ENCODE assay signal across 36 mouse cellular contexts in genomic region chr17:17678781-17679180, GRCm38 (mm10). TPM values are rescaled to one million over a fixed set of nuclear protein-coding genes. Genes with fewer than 3 reads are reported as not detected.
"Had no signal": no experiment of that assay in that cellular context is flagged by ENCODE, and none has a peak within 500 bp of the region (broad histone marks: within the 10 kb centered on the region; RNA-seq: fewer than 3 reads in every experiment).

No protein-coding gene starts in this region.

- H3K27me3 ChIP-seq: heart, embryonic 12.5 days; hindbrain, embryonic 13.5 days; hindbrain, embryonic 15.5 days; intestine, embryonic 15.5 days; limb, embryonic 12.5 days; liver, embryonic 13.5 days had no signal

- H3K4me1 ChIP-seq: heart, embryonic 10.5 days; heart, embryonic 12.5 days; hindbrain, embryonic 10.5 days; hindbrain, embryonic 13.5 days; hindbrain, embryonic 15.5 days; intestine, embryonic 15.5 days; limb, embryonic 10.5 days; limb, embryonic 12.5 days; liver, embryonic 13.5 days had no signal

- H3K27ac ChIP-seq: gastrocnemius, adult 2 months; heart, embryonic 10.5 days; hindbrain, embryonic 10.5 days; hindbrain, embryonic 13.5 days; hindbrain, embryonic 15.5 days; intestine, embryonic 15.5 days; layer of hippocampus, adult 2 months; left cerebral cortex, adult 2 months; limb, embryonic 10.5 days; limb, embryonic 12.5 days; liver, embryonic 13.5 days had no signal

- H3K36me3 ChIP-seq: heart, embryonic 10.5 days; heart, embryonic 12.5 days; hindbrain, embryonic 10.5 days; hindbrain, embryonic 13.5 days; hindbrain, embryonic 15.5 days; intestine, embryonic 15.5 days; limb, embryonic 10.5 days; limb, embryonic 12.5 days; liver, embryonic 13.5 days had no signal

- H3K9ac ChIP-seq: heart, embryonic 12.5 days; hindbrain, embryonic 13.5 days; hindbrain, embryonic 15.5 days; intestine, embryonic 15.5 days; limb, embryonic 12.5 days; liver, embryonic 13.5 days had no signal

- ATAC-seq: inflammation-experienced regulatory T-cells, adult 6 months; intestine, embryonic 15.5 days; intestine, postnatal 0 days had no signal

- H3K4me2 ChIP-seq: heart, embryonic 12.5 days; hindbrain, embryonic 13.5 days; hindbrain, embryonic 15.5 days; intestine, embryonic 15.5 days; limb, embryonic 12.5 days; liver, embryonic 11.5 days; liver, embryonic 13.5 days had no signal

- H3K9me3 ChIP-seq: heart, embryonic 12.5 days; hindbrain, embryonic 10.5 days; hindbrain, embryonic 13.5 days; hindbrain, embryonic 15.5 days; intestine, embryonic 15.5 days; limb, embryonic 10.5 days; limb, embryonic 12.5 days; liver, embryonic 13.5 days had no signal

- H3K4me3 ChIP-seq: gastrocnemius, adult 2 months; heart, embryonic 10.5 days; heart, embryonic 12.5 days; hindbrain, embryonic 10.5 days; hindbrain, embryonic 13.5 days; hindbrain, embryonic 15.5 days; intestine, embryonic 15.5 days; layer of hippocampus, adult 2 months; left cerebral cortex, adult 2 months; limb, embryonic 10.5 days; limb, embryonic 12.5 days; liver, embryonic 13.5 days had no signal

- DNase-seq: gastrocnemius, adult 2 months; gastrocnemius, postnatal 10 days; gastrocnemius, postnatal 25 days; heart, adult 18-20 months; heart, postnatal 10 days; heart, postnatal 4 days; kidney, adult 18-20 months; kidney, adult 8-10 months; kidney, postnatal 10 days; kidney, postnatal 25 days; kidney, postnatal 4 days; liver; liver, embryonic 13.5 days had no signal

RNA-seq across cellular contexts. Expression of gene Vmn2r90, which starts 24.8 kb away (rescaled TPM):
- total RNA-seq: gastrocnemius, adult 2 months; gastrocnemius, postnatal 10 days; gastrocnemius, postnatal 25 days; gastrocnemius, postnatal 4 days; heart, adult 18-20 months; heart, adult 8-10 months; heart, postnatal 10 days; heart, postnatal 25 days; heart, postnatal 4 days; layer of hippocampus, adult 2 months; layer of hippocampus, postnatal 10 days; left cerebral cortex, postnatal 14 days had no signal
- polyA plus RNA-seq: heart, embryonic 10.5 days; heart, embryonic 12.5 days; heart, embryonic 14.5 days; heart, embryonic 16.5 days; hindbrain, embryonic 10.5 days; hindbrain, embryonic 13.5 days; hindbrain, embryonic 15.5 days; intestine, embryonic 15.5 days; intestine, postnatal 0 days; kidney, embryonic 14.5 days; kidney, embryonic 16.5 days; limb, embryonic 10.5 days; limb, embryonic 12.5 days; limb, embryonic 14.5 days; liver, embryonic 11.5 days; liver, embryonic 13.5 days had no signal
